Mouse (Mus musculus) embryonic facial prominence, embryonic 14.5 days (tissue): ENCODE results near the gene Zfp738. TPM values are rescaled to one million over a fixed set of nuclear protein-coding genes. Genes with fewer than 3 reads are reported as not detected.
"Not testable (repeated sequence)": the region's sequence is repeated elsewhere in the genome, so short reads cannot be mapped to it uniquely, and the experiment has no call there.

Experiments used
- ATAC-seq: fragments of 200-750 bp; cut with Nextera tagmentation; 2 replicates; pipeline ENCODE4 v1.8.0; 2017; ENCODE audit warnings: low read depth, moderate number of reproducible peaks, moderate TSS enrichment
- DNase-seq: peaks from one replicate; pipeline ENCODE4 v3.0.0-alpha.2; 2015; ENCODE audit warnings: low spot score
- H3K27ac ChIP-seq: fragments of 300-500 bp; sonication (generic); replicated peaks from 2 replicates; pipeline ENCODE4 v1.5.1; 2014; ENCODE audit warnings: low read depth, mild to moderate bottlenecking, low read length, moderate library complexity
- H3K27me3 ChIP-seq: fragments of 300-500 bp; sonication (generic); replicated peaks from 2 replicates; pipeline ENCODE4 v1.6.1; 2014; ENCODE audit warnings: low read length; ENCODE audit not compliant: control insufficient read depth, insufficient read depth
- H3K36me3 ChIP-seq: fragments of 300-500 bp; sonication (generic); 2 replicates; pipeline ENCODE4 v1.6.1; 2014; ENCODE audit warnings: low read length, mixed read lengths; ENCODE audit not compliant: control insufficient read depth, insufficient read depth
- H3K4me1 ChIP-seq: fragments of 300-500 bp; sonication (generic); 2 replicates; pipeline ENCODE4 v1.6.1; 2014; ENCODE audit warnings: antibody characterized with exemption, low read length; ENCODE audit not compliant: control insufficient read depth, insufficient read depth
- H3K4me2 ChIP-seq: fragments of 300-500 bp; sonication (generic); 2 replicates; pipeline ENCODE4 v1.6.1; 2014; ENCODE audit warnings: low read depth, mild to moderate bottlenecking, low read length, moderate library complexity, mixed read lengths
- H3K4me3 ChIP-seq: fragments of 300-500 bp; sonication (generic); 2 replicates; pipeline ENCODE4 v1.5.1; 2014; ENCODE audit warnings: low read depth, mild to moderate bottlenecking, low read length
- H3K9ac ChIP-seq: fragments of 300-500 bp; sonication (generic); 2 replicates; pipeline ENCODE4 v1.6.1; 2014; ENCODE audit warnings: low read depth, mild to moderate bottlenecking, low read length, moderate library complexity, mixed read lengths
- H3K9me3 ChIP-seq: fragments of 300-500 bp; sonication (generic); 2 replicates; pipeline ENCODE4 v1.6.1; 2016; ENCODE audit warnings: low read length; ENCODE audit not compliant: control insufficient read depth
- WGBS: fragments of 180-500 bp; shearing (Covaris S2); extraction: QIAGEN DNeasy Blood & Tissue Kit; methylation state at CpG from one replicate; pipeline ENCODE4 v1.1.7; 2014; 5-methylcytosine and 5-hydroxymethylcytosine counted together
- polyA plus RNA-seq: library from polyadenylated mRNA; unstranded; fragments of >200 nt; fragmentation: Nextera tagmentation; extraction: Ambion mirVana; gene quantifications from 2 replicates; pipeline ENCODE4 v1.2.1, GENCODE M21; 2014

Gene Zfp738
- 8.8 and 10.5 TPM in 2 replicates for polyA plus RNA-seq

- Histone ChIP-seq H3K27me3 (no peaks in the 10 kb centered on the region), H3K36me3 (no peaks in the 10 kb centered on the region), H3K9ac (no peak within 1 kb of the TSS), H3K4me2 (no peak within 1 kb of the TSS), H3K4me3 (no peak within 1 kb of the TSS), H3K4me1 (no peaks in the 10 kb centered on the region), H3K27ac (no peak within 1 kb of the TSS), H3K9me3 (no peaks in the 10 kb centered on the region)
- WGBS, result 84% methylated on average over 4 of the region's 4 CpGs
- no peak for DNase-seq
- ATAC-seq, result no peak
These were observed at the start of gene Zfp738 for GRCm38 (mm10) chr13:67686971-67687370. Gene Zfp738, minus strand, starts transcription at chr13:67687071.

GRCm38 (mm10) chr13:67734391-67734790 is 47.5 kb upstream of the Zfp738 start:
- ATAC-seq, result not testable (repeated sequence)

GRCm38 (mm10) chr13:67729441-67729840 is 42.6 kb upstream of the Zfp738 start:
- not testable (repeated sequence) for H3K4me1 ChIP-seq, H3K27ac ChIP-seq, H3K27me3 ChIP-seq, H3K36me3 ChIP-seq
- Histone ChIP-seq H3K4me3 (peak overlapping the region; percentile 58), H3K9ac (peak overlapping the region; percentile 80), H3K9me3 (peaks cover 14% of the 10 kb centered on the region), H3K4me2 (peak overlapping the region; percentile 66)
- WGBS, result 37% methylated on average over 4 of the region's 4 CpGs
- DNase-seq (peak; percentile 66), ATAC-seq (peak; percentile 88)

More at GRCm38 (mm10) chr13:67734391-67734790, 47.5 kb upstream of the Zfp738 start:
- not testable (repeated sequence) for H3K36me3 ChIP-seq, DNase-seq, H3K4me3 ChIP-seq, H3K9ac ChIP-seq, H3K4me2 ChIP-seq, H3K27ac ChIP-seq, H3K4me1 ChIP-seq, H3K27me3 ChIP-seq
- 96% methylated on average over 9 of the region's 9 CpGs for WGBS
- H3K9me3 ChIP-seq, result peaks cover 20% of the 10 kb centered on the region

DNA sequence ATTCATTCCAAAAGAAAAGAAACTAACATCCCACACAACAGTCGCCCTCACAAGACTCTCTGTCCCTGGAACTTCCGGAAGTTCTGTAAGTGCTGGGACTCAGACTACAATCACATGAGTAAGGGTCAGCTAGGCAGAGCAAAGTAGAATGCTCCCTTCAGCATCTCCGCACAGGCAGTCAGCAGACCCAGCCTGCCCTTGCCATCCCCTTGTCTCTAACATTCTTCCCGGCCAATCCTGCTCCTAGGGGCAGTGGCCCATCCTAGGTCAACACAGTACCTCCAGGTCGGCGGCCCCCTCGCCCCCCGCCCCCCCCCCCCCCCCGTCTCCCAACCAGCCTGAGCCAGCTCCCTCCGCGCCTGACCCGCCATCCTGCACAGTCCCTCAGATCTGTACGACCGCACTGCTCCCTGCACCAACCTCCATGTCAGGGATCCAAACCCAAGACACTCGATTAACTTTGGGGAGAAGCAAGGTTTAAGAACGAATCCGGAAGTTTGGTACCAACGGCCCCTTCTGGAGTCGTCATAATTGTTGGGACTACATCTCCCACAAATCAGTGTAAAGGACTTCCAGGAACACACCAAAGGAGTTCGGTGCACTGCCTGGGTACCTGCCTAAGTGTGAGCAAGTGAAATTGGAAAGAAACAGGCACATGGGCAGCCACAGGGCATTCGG is 41.9 kb upstream of the Zfp738 start, which contains the start of gene Zfp65:
TSS of gene Zfp65 (minus strand) at position 533 of the 678 bp plus-strand sequence.
- 1% methylated on average over 14 of the region's 21 CpGs for WGBS
- Histone ChIP-seq H3K4me2 (peak within 1 kb of the TSS; percentile 66), H3K36me3 (no peaks in the 10 kb centered on the region), H3K4me3 (peak within 1 kb of the TSS; percentile 58), H3K4me1 (peaks cover 4% of the 10 kb centered on the region; the same call in 1 of the 2 replicates), H3K9ac (peak within 1 kb of the TSS; percentile 80), H3K27me3 (no peaks in the 10 kb centered on the region), H3K9me3 (peaks cover 7% of the 10 kb centered on the region), H3K27ac (no peak within 1 kb of the TSS)
- peak; percentile 92 for ATAC-seq
- peak; percentile 90 for DNase-seq

DNA sequence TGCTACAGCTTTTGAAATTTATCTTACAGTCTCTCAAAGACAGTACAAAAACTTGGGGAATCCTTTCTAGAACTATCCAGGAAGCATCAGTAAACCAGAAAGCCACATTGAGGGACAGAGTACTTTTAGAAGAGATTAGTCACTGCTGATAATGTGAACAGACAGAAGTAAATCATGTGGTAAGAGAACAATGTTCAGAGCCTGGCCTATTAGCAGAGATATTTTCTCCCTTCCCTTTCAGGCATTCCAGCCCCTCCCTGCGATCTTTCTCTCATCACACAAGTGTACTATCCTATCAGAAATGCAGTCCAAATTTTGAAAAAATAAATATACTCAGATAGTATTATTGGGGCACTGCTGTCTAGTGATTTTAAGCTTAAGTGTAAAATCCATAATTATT is 41.2 kb upstream of the Zfp738 start:
- WGBS, result 82% methylated on average over 1 of the region's 1 CpGs
- H3K27me3 ChIP-seq, result no peaks in the 10 kb centered on the region
- DNase-seq (no peak), ATAC-seq (no peak)
- 0 out of 2 replicates have a peak, but pooled peaks cover under 1% of the 10 kb centered on the region for H3K9me3 ChIP-seq
- H3K4me3 ChIP-seq, result peak overlapping the region; percentile 58
- no peak overlapping the region for H3K27ac ChIP-seq
- peak overlapping the region; percentile 66 for H3K4me2 ChIP-seq
- H3K36me3 ChIP-seq, result no peaks in the 10 kb centered on the region
- peaks cover 7% of the 10 kb centered on the region; the same call in 1 of the 2 replicates for H3K4me1 ChIP-seq
- peak overlapping the region; percentile 80 for H3K9ac ChIP-seq

DNA sequence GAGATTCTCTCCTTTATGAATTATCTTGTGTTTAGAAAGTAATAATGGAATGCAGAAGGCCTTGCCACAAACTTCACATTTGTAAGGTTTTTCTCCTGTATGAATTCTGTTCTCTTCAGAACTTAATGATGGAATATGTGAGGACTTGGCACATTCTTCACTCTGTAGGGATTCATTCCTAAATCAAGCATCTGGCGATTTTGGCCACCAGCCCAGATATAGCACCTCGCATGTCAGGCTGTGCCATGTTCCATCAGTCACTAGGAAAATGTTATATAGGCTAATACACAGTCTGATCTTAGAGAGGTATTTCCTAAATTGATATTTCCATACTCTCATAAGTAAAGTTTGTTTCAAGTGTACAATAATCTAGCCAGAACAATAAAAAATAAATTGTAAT is 38.5 kb upstream of the Zfp738 start:
- H3K4me2 ChIP-seq, H3K4me3 ChIP-seq, H3K27ac ChIP-seq, H3K36me3 ChIP-seq, DNase-seq, H3K9me3 ChIP-seq, ATAC-seq, H3K9ac ChIP-seq, H3K4me1 ChIP-seq, H3K27me3 ChIP-seq: not testable (repeated sequence)
- WGBS, result 80% methylated on average over 2 of the region's 2 CpGs

DNA sequence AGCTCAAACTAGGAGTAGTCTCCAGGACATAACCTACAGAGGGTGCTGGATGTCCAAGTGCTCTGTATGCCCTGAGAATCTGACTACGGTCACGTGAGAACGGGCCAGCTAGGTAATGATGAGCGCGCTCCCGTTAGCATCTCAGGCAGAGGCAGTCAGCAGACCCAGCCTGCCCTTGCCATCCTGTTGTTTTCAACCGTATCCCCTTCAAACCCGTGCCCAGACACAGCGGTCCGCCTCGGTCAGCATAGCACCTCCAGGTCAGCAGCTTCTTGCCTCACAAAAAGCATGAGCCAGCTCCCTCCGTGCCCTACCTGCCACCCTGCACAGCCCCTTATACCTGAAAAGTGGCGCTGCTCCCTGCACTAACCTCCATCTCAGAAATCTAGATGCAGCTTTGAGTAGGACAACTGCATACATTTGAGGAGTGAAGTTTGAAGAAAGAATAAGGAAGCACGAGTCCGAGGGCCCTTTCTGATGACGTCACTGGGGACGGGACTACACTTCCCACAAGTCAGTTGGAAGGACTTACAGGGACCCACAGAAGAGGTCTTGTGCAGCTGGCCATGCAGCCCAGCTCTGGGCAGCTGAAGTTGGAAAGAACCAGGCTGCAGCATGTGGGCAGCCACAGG is 37.1 kb upstream of the Zfp738 start:
- peak overlapping the region; percentile 73 for H3K9ac ChIP-seq
- H3K27me3 ChIP-seq, result no peaks in the 10 kb centered on the region
- no peaks in the 10 kb centered on the region for H3K9me3 ChIP-seq
- no peaks in the 10 kb centered on the region for H3K36me3 ChIP-seq
- WGBS, result under 1% methylated on average over 17 of the region's 17 CpGs
- DNase-seq (peak; percentile 96), ATAC-seq (peak; percentile 94)
- peak overlapping the region; percentile 68; the same call in 1 of the 2 replicates for H3K27ac ChIP-seq
- H3K4me3 ChIP-seq, result peak overlapping the region; percentile 82
- peaks cover 8% of the 10 kb centered on the region; the same call in 1 of the 2 replicates for H3K4me1 ChIP-seq
- H3K4me2 ChIP-seq, result peak overlapping the region; percentile 70

GRCm38 (mm10) chr13:67683841-67684240 is 3.0 kb downstream of the Zfp738 start:
- not testable (repeated sequence) for H3K27me3 ChIP-seq, H3K4me1 ChIP-seq, H3K9me3 ChIP-seq, H3K36me3 ChIP-seq
- peak overlapping the region; percentile 75 for H3K4me3 ChIP-seq
- H3K27ac ChIP-seq, result peak overlapping the region; percentile 44
- peak overlapping the region; percentile 86 for H3K9ac ChIP-seq
- ATAC-seq, result peak; percentile 38
- DNase-seq, result peak; percentile 1
- WGBS, result 71% methylated on average over 2 of the region's 2 CpGs
- peak overlapping the region; percentile 70 for H3K4me2 ChIP-seq
